Mouse (Mus musculus) c-Kit-positive CD71-negative TER-119-negative erythroid progenitor cells, embryonic 14.5 days (primary cell): Measurements from ENCODE around the gene Tmem53.

Experiments
- DNase-seq: peaks from one replicate; pipeline ENCODE4 v3.0.0-alpha.2; 2013; ENCODE audit warnings: low read depth

Gene Tmem53

GRCm38 (mm10) chr4:117314849-117315500 is 63.2 kb downstream of the Tmem53 start:
- no peak for DNase-seq

GRCm38 (mm10) chr4:117316800-117317199 is 65.0 kb downstream of the Tmem53 start:
- no peak for DNase-seq

DNA sequence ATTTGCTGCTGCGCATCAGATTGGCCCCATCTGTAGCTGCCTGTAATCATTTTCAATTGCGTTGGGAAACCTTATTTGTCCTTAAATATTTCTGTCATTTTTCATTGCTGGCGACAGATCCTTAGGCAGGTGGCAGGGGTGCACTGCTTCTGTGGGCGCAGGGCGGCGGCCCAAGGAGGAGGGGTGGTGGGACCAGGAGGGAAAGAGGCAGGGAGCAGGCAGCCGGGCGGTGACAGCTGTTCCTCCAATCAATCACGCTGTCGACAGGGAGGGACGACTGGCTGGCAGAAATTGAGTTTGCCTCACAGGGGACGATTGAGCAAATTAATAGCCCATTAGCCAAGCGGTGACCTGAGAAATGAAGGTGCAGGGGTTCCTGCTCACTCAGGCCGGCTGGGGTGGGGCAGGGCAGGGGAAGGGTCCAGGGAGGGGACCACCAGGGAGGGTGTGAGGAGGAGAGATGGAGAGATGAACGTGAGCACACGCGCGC is 66.0 kb downstream of the Tmem53 start:
- no peak for DNase-seq
